Mouse (Mus musculus): ENCODE results near the gene Fam83g. TPM values are rescaled to one million over a fixed set of nuclear protein-coding genes. Genes with fewer than 3 reads are reported as not detected.

The Fam83g gene
- polyA plus RNA-seq, 1 experiment from 2014 or later = 0.68 TPM

DNA sequence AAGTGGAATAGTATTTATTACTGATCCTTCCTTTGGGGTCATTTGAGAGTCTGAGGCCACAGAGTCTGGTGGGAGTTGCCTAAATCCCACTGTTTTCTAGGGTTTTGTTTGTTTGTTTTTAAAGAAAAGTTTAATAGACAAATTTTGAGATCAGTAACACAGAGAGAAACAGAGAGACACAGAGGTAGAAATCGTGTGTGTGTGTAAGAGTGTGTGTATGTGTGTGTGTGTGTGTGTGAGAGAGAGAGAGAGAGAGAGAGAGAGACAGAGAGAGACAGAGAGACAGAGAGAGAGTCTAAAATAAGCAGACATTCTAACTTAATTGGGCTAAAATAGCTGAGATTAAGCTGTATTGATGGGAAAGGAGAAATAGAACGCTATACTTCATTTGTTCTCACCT is 30.3 kb upstream of the Fam83g start:
- Histone ChIP-seq H3K27ac (no peak overlapping the region), H3K9me3 (replicated peaks) (no peaks in the 10 kb centered on the region), H3K4me3 (peak overlapping the region; percentile 37), H3K4me1 (replicated peaks) (peaks cover 3% of the 10 kb centered on the region; the same call in 1 of the 2 replicates), H3K4me2 (peak overlapping the region; percentile 48), H3K27me3 (no peaks in the 10 kb centered on the region), H3K9ac (no peak overlapping the region), H3K36me3 (no peaks in the 10 kb centered on the region)
- no peak for ATAC-seq (replicated peaks; ENCODE audit: insufficient number of reproducible peaks, insufficient read depth, low FRiP score, low read depth)
- WGBS = 66% methylated on average over 2 of the region's 2 CpGs

DNA sequence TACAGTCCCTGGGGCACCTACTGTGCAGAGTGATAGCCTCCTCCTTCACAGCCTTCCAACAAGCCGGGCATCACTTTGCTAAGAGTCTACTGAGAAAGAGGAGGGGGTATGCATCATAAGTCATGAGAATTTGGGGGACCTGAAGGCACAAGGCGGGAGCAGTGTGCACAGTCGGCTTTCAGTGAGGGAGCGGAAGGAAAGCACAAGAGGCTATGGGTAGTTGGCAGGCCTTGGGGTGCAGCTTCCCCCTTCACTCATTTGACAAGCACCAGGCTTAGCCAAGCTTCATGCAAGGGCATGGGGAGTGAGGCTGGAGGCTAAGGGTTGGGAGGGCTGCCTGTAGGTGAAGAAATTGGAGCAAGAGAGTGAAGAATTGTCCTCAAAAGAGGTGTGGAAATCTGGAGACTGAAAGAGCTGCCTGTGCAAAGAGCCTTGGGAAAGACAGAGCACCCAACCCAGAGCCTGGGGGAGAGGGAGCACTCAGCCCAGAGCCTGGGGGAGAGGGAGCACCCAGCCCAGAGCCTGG is 29.0 kb upstream of the Fam83g start:
- Histone ChIP-seq H3K36me3 (no peaks in the 10 kb centered on the region), H3K4me1 (replicated peaks) (peaks cover 11% of the 10 kb centered on the region), H3K27me3 (no peaks in the 10 kb centered on the region), H3K9ac (no peak overlapping the region), H3K27ac (no peak overlapping the region), H3K4me2 (peak overlapping the region; percentile 8; the same call in 1 of the 2 replicates), H3K9me3 (replicated peaks) (no peaks in the 10 kb centered on the region), H3K4me3 (no peak overlapping the region)
- no peak for ATAC-seq (replicated peaks; ENCODE audit: insufficient number of reproducible peaks, insufficient read depth, low FRiP score, low read depth)
- 75% methylated on average over 4 of the region's 4 CpGs for WGBS

DNA sequence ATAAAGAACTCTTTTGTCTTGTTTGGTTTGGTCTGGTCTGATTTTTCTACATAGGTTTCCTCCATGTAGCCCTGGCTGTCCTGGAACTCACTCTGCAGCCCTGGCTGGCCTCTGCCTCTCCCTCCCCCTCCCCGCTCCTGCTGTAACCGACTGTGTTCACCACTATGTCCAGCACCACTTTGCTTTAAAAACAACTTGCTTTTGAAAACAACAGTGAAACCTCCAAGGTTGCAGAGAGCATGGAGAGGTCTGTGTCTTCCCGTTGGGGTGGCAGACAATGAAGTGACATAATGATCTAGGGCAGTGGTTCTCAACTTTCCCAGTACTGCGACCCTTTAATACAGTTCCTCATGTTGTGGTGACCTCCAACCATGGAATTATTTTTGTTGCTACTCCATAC is 28.2 kb upstream of the Fam83g start:
- Histone ChIP-seq H3K27ac (no peak overlapping the region), H3K9me3 (replicated peaks) (no peaks in the 10 kb centered on the region), H3K4me1 (replicated peaks) (peaks cover 11% of the 10 kb centered on the region), H3K4me2 (no peak overlapping the region), H3K27me3 (no peaks in the 10 kb centered on the region), H3K36me3 (no peaks in the 10 kb centered on the region), H3K9ac (no peak overlapping the region), H3K4me3 (no peak overlapping the region)
- 50% methylated on average over 4 of the region's 4 CpGs for WGBS
- no peak for ATAC-seq (replicated peaks; ENCODE audit: insufficient number of reproducible peaks, insufficient read depth, low FRiP score, low read depth)

DNA sequence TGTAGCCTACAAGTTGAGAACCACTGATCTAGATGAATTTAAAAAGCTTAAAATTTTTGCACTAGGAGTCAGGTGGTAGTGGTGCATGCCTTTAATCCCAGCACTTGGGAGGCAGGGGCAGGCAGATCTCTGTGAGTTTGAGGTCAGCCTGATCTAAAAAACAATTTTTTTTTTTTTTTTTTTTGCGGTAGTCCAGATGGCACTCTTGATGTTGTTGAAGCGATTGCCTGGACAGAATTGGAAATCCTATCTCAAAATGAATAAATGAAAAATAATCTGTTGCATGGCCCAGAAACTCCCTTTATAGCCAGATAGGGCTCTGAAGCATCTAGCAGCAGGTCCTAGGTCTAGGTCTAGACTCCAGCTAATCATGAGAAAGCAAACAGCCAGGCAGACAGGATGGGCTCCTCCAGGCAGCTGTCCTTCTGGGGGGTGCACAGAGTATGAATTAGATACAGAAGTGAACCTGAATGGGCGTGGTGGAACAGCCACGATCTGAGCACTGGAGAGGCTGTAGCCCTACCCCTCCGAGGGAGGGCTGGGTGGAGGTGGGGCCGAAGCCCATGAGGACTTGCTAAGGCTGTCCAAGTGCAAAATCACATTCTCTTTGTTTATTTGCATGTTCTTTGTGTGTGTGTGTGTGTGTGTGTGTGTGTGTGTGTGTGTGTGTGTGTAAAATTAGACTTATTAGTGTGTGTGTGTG is 27.6 kb upstream of the Fam83g start:
- Histone ChIP-seq H3K27ac (no peak overlapping the region), H3K4me1 (replicated peaks) (peaks cover 11% of the 10 kb centered on the region), H3K4me3 (no peak overlapping the region), H3K4me2 (no peak overlapping the region), H3K27me3 (no peaks in the 10 kb centered on the region), H3K9me3 (replicated peaks) (no peaks in the 10 kb centered on the region), H3K9ac (no peak overlapping the region), H3K36me3 (no peaks in the 10 kb centered on the region)
- WGBS = 67% methylated on average over 6 of the region's 6 CpGs
- ATAC-seq (replicated peaks; ENCODE audit: insufficient number of reproducible peaks, insufficient read depth, low FRiP score, low read depth) = no peak

GRCm38 (mm10) chr11:61657432-61657831 is 26.5 kb upstream of the Fam83g start:
- peaks cover 11% of the 10 kb centered on the region for H3K4me1 ChIP-seq (replicated peaks)
- H3K36me3 ChIP-seq = no peaks in the 10 kb centered on the region
- no peak overlapping the region for H3K27ac ChIP-seq
- no peak for ATAC-seq (replicated peaks; ENCODE audit: insufficient number of reproducible peaks, insufficient read depth, low FRiP score, low read depth)
- no peaks in the 10 kb centered on the region for H3K9me3 ChIP-seq (replicated peaks)
- H3K9ac ChIP-seq = no peak overlapping the region
- no peak overlapping the region for H3K4me2 ChIP-seq
- H3K27me3 ChIP-seq = no peaks in the 10 kb centered on the region
- 60% methylated on average over 2 of the region's 2 CpGs for WGBS
- H3K4me3 ChIP-seq = no peak overlapping the region

DNA sequence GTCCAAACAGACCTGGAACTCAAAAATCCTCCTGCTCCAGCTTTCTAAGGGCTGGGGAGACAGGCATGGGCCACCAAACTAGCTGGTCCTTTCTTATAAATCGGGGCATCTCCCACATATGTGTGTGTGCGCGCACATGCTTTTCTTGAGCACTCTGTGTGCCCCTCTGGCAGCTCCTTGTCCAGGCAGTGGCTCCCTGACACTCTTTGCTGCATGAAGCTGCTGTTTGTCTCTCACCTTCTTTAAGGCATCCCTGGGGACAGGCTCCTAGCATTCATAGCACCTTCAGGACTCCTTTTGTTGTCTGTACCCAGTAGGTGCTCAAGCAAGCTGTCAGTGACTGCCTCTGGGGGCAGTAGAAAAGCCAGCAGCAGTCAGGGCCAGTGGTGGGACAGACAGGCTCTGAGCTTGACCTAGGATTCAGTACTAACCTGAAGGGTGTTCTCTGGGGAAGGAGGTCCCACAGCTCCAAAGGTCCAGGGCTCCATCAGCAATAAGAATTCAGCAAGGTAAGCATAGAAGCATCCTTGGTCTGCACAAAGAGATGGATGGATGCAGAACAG is 25.4 kb upstream of the Fam83g start:
- Histone ChIP-seq H3K4me3 (no peak overlapping the region), H3K27me3 (no peaks in the 10 kb centered on the region), H3K9ac (no peak overlapping the region), H3K9me3 (replicated peaks) (no peaks in the 10 kb centered on the region), H3K27ac (no peak overlapping the region), H3K4me1 (replicated peaks) (peaks cover 11% of the 10 kb centered on the region), H3K4me2 (no peak overlapping the region), H3K36me3 (no peaks in the 10 kb centered on the region)
- 86% methylated on average over 3 of the region's 3 CpGs for WGBS
- no peak for ATAC-seq (replicated peaks; ENCODE audit: insufficient number of reproducible peaks, insufficient read depth, low FRiP score, low read depth)

- Histone ChIP-seq H3K27me3 (no peaks in the 10 kb centered on the region), H3K4me2 (no peak overlapping the region), H3K9me3 (replicated peaks) (no peaks in the 10 kb centered on the region), H3K9ac (no peak overlapping the region), H3K4me3 (no peak overlapping the region), H3K27ac (no peak overlapping the region), H3K4me1 (replicated peaks) (peaks cover 11% of the 10 kb centered on the region), H3K36me3 (no peaks in the 10 kb centered on the region)
- no peak for ATAC-seq (replicated peaks; ENCODE audit: insufficient number of reproducible peaks, insufficient read depth, low FRiP score, low read depth)
- WGBS = 73% methylated on average over 4 of the region's 4 CpGs
These were observed 24.7 kb upstream of the Fam83g start for GRCm38 (mm10) chr11:61659011-61659858.

- no peak overlapping the region for H3K9ac ChIP-seq
- H3K9me3 ChIP-seq (replicated peaks) = no peaks in the 10 kb centered on the region
- H3K4me2 ChIP-seq = no peak overlapping the region
- H3K27me3 ChIP-seq = no peaks in the 10 kb centered on the region
- 86% methylated on average over 8 of the region's 8 CpGs for WGBS
- no peak overlapping the region for H3K4me3 ChIP-seq
- peaks cover 11% of the 10 kb centered on the region for H3K4me1 ChIP-seq (replicated peaks)
- H3K27ac ChIP-seq = no peak overlapping the region
- ATAC-seq (replicated peaks; ENCODE audit: insufficient number of reproducible peaks, insufficient read depth, low FRiP score, low read depth) = no peak
- no peaks in the 10 kb centered on the region for H3K36me3 ChIP-seq
These were observed 23.9 kb upstream of the Fam83g start for GRCm38 (mm10) chr11:61660001-61660400.

GRCm38 (mm10) chr11:61660806-61661392 is 23.0 kb upstream of the Fam83g start:
- Histone ChIP-seq H3K4me2 (no peak overlapping the region), H3K27ac (no peak overlapping the region), H3K9me3 (replicated peaks) (no peaks in the 10 kb centered on the region), H3K27me3 (no peaks in the 10 kb centered on the region), H3K36me3 (no peaks in the 10 kb centered on the region), H3K4me3 (no peak overlapping the region), H3K4me1 (replicated peaks) (peaks cover 11% of the 10 kb centered on the region), H3K9ac (no peak overlapping the region)
- WGBS = 68% methylated on average over 7 of the region's 7 CpGs
- no peak for ATAC-seq (replicated peaks; ENCODE audit: insufficient number of reproducible peaks, insufficient read depth, low FRiP score, low read depth)

DNA sequence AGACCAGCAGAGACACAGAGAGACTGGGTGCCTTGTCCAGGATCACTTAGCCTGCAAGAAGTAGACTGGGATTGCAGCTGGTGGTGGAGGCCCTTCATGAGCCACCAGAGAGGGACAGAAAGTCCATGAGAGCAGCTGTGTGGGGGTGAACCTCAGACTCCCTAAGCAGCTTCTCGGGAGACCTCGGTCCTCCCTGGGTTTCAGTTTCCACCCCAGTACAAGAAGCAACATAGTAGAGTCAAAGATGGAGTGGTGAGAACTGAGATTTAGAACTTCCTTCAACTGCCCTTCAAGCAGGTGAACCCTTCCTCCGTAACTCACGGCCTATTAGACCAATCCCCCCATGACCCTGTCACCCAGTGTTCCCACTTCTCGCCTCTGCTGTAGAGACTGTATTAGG is 21.7 kb upstream of the Fam83g start:
- no peak overlapping the region for H3K4me3 ChIP-seq
- H3K4me2 ChIP-seq = no peak overlapping the region
- no peaks in the 10 kb centered on the region for H3K27me3 ChIP-seq
- no peaks in the 10 kb centered on the region for H3K9me3 ChIP-seq (replicated peaks)
- H3K4me1 ChIP-seq (replicated peaks) = peaks cover 11% of the 10 kb centered on the region
- no peaks in the 10 kb centered on the region for H3K36me3 ChIP-seq
- 86% methylated on average over 5 of the region's 5 CpGs for WGBS
- no peak overlapping the region for H3K27ac ChIP-seq
- no peak overlapping the region for H3K9ac ChIP-seq
- no peak for ATAC-seq (replicated peaks; ENCODE audit: insufficient number of reproducible peaks, insufficient read depth, low FRiP score, low read depth)

- no peak overlapping the region for H3K9ac ChIP-seq
- no peaks in the 10 kb centered on the region for H3K4me1 ChIP-seq (replicated peaks)
- no peak for ATAC-seq (replicated peaks; ENCODE audit: insufficient number of reproducible peaks, insufficient read depth, low FRiP score, low read depth)
- WGBS = 72% methylated on average over 4 of the region's 4 CpGs
- no peak overlapping the region for H3K4me2 ChIP-seq
- no peak overlapping the region for H3K27ac ChIP-seq
- no peak overlapping the region for H3K4me3 ChIP-seq
- no peaks in the 10 kb centered on the region for H3K27me3 ChIP-seq
- H3K9me3 ChIP-seq (replicated peaks) = no peaks in the 10 kb centered on the region
- no peaks in the 10 kb centered on the region for H3K36me3 ChIP-seq
These were observed 18.5 kb upstream of the Fam83g start for GRCm38 (mm10) chr11:61665401-61665800.

Data from heart, embryonic 15.5 days (tissue).